Mouse (Mus musculus) spleen, adult 2 months (tissue): ENCODE data around the gene Pitpnb.

ENCODE experiments used
- CTCF ChIP-seq: fragments of 200-500 bp; IDR thresholded peaks from 2 replicates; pipeline ENCODE4 v1.5.1; 2011; ENCODE audit warnings: mild to moderate bottlenecking, inconsistent platforms; ENCODE audit not compliant: insufficient read depth, insufficient read length, insufficient replicate concordance; ENCODE audit errors: extremely low read depth
- POLR2A ChIP-seq: fragments of 200-500 bp; IDR thresholded peaks from 2 replicates; pipeline ENCODE4 v1.6.1; 2011; ENCODE audit warnings: low read depth, low read length, inconsistent platforms

DNA sequence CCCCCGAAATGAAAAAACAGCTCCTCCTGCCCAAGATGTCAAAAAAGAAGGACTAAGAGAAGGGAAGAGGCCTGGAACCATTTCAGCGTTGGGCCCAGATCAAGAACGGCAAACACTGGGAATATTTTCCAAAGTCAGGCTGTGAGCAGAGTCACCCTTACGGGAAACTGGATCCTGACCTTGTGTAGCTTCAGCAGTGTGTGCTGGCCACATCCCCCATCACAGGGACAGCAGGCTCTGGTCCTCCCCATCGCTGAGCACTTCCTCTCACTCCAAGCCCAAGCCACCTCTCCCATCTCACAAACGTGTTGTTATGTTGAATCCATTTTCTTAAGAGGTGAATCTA, 72.1 kb downstream of the Pitpnb start:
- TF ChIP-seq CTCF, result no peak
- TF ChIP-seq POLR2A, result no peak
